Mouse (Mus musculus): ENCODE measurements around the gene Rpl34.

Gene Rpl34

GRCm38 (mm10) chr3:130730189-130730653, at the start of gene Rpl34:
Gene Rpl34 (minus strand): TSS chr3:130730398.
- DNase-seq (ENCODE audit: inconsistent ontology term), result peak; percentile 96

GRCm38 (mm10) chr3:130768172-130768571, 38.0 kb upstream of the Rpl34 start:
- no peak for DNase-seq (ENCODE audit: inconsistent ontology term)

- no peak for DNase-seq (ENCODE audit: inconsistent ontology term)
Measured at GRCm38 (mm10) chr3:130764091-130764490, 33.9 kb upstream of the Rpl34 start.

GRCm38 (mm10) chr3:130760711-130761435, 30.7 kb upstream of the Rpl34 start:
- DNase-seq (ENCODE audit: inconsistent ontology term), result no peak

- peak; percentile 51 for DNase-seq (ENCODE audit: inconsistent ontology term)
Measured at GRCm38 (mm10) chr3:130758157-130758841, 28.1 kb upstream of the Rpl34 start.

- DNase-seq (ENCODE audit: inconsistent ontology term), result no peak
Measured at GRCm38 (mm10) chr3:130757117-130757852, 27.1 kb upstream of the Rpl34 start.

- DNase-seq (ENCODE audit: inconsistent ontology term), result no peak
Measured at GRCm38 (mm10) chr3:130749206-130749605, 19.0 kb upstream of the Rpl34 start.

GRCm38 (mm10) chr3:130746673-130747619, 16.7 kb upstream of the Rpl34 start:
- no peak for DNase-seq (ENCODE audit: inconsistent ontology term)

- peak; percentile 70 for DNase-seq (ENCODE audit: inconsistent ontology term)
Measured at GRCm38 (mm10) chr3:130737652-130738361, 7.6 kb upstream of the Rpl34 start.

GRCm38 (mm10) chr3:130736758-130737157, 6.6 kb upstream of the Rpl34 start:
- no peak for DNase-seq (ENCODE audit: inconsistent ontology term)

GRCm38 (mm10) chr3:130729472-130730188, 568 bp downstream of the Rpl34 start:
- peak; percentile 69 for DNase-seq (ENCODE audit: inconsistent ontology term)

GRCm38 (mm10) chr3:130727676-130728075, 2.5 kb downstream of the Rpl34 start:
- no peak for DNase-seq (ENCODE audit: inconsistent ontology term)

- DNase-seq (ENCODE audit: inconsistent ontology term), result no peak
Measured at GRCm38 (mm10) chr3:130727036-130727435, 3.2 kb downstream of the Rpl34 start.

- no peak for DNase-seq (ENCODE audit: inconsistent ontology term)
Measured at GRCm38 (mm10) chr3:130725718-130726117, 4.5 kb downstream of the Rpl34 start.

GRCm38 (mm10) chr3:130722733-130723478, 7.3 kb downstream of the Rpl34 start:
- no peak for DNase-seq (ENCODE audit: inconsistent ontology term)

- DNase-seq (ENCODE audit: inconsistent ontology term), result no peak
Measured at GRCm38 (mm10) chr3:130720225-130720624, 10.0 kb downstream of the Rpl34 start.

- DNase-seq (ENCODE audit: inconsistent ontology term), result no peak
Measured at GRCm38 (mm10) chr3:130718871-130719270, 11.3 kb downstream of the Rpl34 start.

GRCm38 (mm10) chr3:130716555-130716954, 13.6 kb downstream of the Rpl34 start:
- DNase-seq (ENCODE audit: inconsistent ontology term), result no peak
